Mouse (Mus musculus) spleen, adult 18-20 months (tissue): Measurements from ENCODE around the gene Tnfrsf9.
"Not testable (repeated sequence)": the region's sequence is repeated elsewhere in the genome, so short reads cannot be mapped to it uniquely, and the experiment has no call there.

Experiments used
- DNase-seq, 2 experiments: peaks; one replicate each; pipeline ENCODE4 v3.0.0; 2022; ENCODE audit warnings: mixed read lengths in 2 of 2

Tnfrsf9 gene

DNA sequence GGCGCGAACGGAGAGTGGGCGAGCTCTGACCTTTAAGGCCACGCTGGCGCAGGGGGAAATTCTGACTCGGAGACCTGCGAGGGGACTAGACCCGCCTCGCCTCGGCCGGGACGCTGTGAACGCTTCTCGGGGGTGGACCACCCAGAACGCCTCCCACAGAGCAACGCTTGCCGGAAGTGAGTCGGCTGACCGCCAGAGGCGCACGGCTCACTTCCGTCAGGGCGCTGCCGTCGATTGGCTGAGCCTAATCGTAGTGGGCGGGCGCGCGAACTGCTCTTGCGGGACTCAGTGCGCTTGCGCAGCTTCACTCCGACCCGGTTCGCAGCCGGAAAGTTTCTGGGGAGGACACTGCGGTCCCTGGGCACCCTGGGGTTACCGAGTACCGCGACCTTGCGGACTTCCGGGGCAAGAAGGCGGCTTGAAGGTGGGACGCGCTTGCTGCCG lies at the start of gene Tnfrsf9, which contains the start of gene Park7:
Gene Tnfrsf9 (plus strand): TSS at position 273 of the 444 bp plus-strand sequence.
Gene Park7 (minus strand): TSS at position 148 of the 444 bp plus-strand sequence.
- peak; percentile 93 to 94 for DNase-seq

DNA sequence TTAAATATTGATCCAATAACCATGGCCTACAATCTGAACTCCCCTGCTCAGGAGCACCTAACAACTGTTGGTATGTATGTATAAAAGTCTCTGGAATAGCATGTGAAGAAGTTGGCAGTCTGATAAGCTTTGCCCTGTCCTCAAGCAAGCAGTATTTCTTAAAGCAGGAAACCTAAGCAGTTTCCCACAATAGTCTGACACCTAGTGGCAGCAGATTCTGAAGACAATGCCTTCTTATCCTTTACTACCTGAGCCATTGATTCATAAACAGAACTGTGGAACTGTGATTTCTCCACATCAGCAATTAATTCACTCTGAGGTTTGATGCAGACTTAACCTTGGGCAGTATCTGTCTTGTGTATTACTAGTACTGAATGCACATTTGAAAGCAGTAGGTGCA lies 49.0 kb upstream of the Tnfrsf9 start:
- no peak for DNase-seq

- no peak for DNase-seq
These were observed 48.3 kb upstream of the Tnfrsf9 start for GRCm38 (mm10) chr4:150866069-150866468.

DNA sequence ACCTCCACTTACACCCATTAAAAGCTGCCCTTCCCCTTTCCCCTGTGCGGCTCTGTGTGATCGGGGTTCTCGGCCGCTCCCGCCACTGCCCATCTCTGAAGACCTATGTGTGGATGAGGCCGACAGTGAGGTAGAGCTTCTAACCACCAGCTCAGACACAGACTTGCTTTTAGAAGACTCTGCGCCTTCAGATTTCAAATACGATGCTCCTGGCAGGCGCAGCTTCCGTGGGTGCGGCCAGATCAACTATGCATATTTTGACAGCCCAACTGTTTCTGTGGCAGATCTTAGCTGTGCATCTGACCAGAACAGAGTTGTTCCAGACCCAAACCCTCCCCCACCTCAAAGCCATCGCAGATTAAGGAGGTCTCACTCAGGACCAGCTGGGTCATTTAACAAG lies 47.9 kb upstream of the Tnfrsf9 start:
- DNase-seq: no peak

- no peak for DNase-seq
These were observed 46.2 kb upstream of the Tnfrsf9 start for GRCm38 (mm10) chr4:150868161-150868560.

- DNase-seq: no peak
These were observed 45.5 kb upstream of the Tnfrsf9 start for GRCm38 (mm10) chr4:150868859-150869258.

DNA sequence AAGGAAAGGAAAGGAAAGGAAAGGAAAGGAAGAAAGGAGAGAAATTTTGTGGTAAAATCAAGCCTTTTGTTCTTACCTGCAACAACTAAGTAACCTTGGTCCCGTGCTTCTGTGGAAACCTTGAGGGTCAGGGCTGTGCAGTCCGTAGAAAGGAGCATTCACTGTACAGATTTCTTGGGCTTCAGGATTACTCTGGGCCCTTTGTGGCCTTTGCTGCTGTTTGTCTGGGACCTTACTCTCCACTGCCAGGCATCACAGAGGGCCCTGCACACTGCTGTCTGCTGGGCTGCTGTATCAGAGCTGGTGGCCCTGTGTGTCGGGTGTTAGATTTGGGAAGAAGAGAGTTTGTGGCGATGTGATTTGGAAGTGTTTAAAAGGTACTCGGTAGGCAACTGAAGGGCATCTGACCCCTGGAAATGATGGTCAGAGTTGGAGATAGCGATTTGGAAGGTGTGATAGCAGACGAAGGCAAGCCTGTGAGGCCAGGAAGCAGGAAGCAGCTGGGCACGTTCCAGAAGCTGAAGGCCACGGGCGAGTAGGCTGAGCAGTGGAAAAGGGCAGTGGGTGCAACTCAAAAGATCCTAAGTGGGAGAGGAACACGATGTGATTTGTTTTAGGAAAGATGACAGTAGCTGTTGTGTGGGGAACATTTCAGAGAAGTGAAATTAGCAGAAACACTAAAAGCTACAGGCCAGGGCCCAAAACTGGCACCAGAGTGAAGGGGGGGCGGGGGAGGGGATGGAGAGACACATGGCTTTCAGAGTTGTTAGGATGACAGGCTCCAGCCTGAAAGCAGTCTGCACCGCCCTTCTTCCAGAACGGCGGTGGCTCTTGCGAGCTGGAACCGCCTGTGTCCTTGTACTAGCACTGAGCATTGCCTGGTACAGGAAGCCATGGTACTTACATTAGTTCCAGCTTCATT lies 44.8 kb upstream of the Tnfrsf9 start:
- DNase-seq: no peak

GRCm38 (mm10) chr4:150870963-150871391 lies 43.4 kb upstream of the Tnfrsf9 start:
- DNase-seq: no peak

GRCm38 (mm10) chr4:150871392-150872138 lies 42.8 kb upstream of the Tnfrsf9 start:
- DNase-seq: no peak

- no peak for DNase-seq
These were observed 42.2 kb upstream of the Tnfrsf9 start for GRCm38 (mm10) chr4:150872139-150872651.

- DNase-seq: no peak
These were observed 41.7 kb upstream of the Tnfrsf9 start for GRCm38 (mm10) chr4:150872681-150873080.

GRCm38 (mm10) chr4:150874416-150874815 lies 39.9 kb upstream of the Tnfrsf9 start:
- DNase-seq: not testable (repeated sequence)

DNA sequence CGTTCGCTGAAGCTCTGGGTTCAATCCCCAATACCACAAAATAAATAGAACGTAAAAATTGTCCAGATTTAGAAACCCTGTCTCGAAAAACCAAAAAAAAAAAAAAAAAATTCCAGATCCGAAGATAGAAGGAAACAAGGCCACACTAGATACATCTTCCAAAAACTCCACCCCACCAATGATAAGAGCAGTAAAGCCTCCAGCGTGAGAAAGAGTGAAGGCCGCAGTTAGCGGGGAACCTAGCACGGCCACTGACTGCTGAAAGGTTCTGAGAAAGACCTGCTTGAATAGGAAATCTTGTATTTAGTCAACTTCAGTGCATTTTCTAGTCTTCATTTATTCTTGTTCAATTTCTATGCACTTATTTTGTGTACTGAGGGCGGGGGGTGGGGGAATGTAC lies 39.0 kb upstream of the Tnfrsf9 start:
- DNase-seq: no peak

DNA sequence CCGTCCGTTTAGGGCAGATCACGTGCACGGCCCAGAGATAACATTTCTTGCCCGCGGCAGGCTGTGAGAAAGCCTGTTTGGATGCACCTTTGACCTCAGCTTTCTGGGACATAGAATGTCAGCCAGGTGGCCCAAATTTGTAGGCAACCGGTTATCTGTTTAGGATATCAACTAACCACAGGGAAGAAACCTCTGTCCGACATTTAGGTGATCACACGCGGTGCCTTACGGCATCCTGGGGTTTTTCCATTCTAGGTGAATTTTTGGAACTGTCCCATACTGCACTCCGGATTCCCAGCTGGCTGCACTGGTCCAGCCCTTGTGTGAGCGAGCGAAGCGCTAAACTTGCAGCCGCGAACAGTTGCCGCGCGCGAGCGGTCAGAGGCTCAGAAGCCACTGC lies 34.7 kb upstream of the Tnfrsf9 start:
- DNase-seq: no peak

- DNase-seq: no peak
These were observed 34.0 kb upstream of the Tnfrsf9 start for GRCm38 (mm10) chr4:150880364-150880763.

- no peak for DNase-seq
These were observed 31.7 kb upstream of the Tnfrsf9 start for GRCm38 (mm10) chr4:150882632-150883031.

GRCm38 (mm10) chr4:150887903-150888302 lies 26.5 kb upstream of the Tnfrsf9 start:
- no peak for DNase-seq

DNA sequence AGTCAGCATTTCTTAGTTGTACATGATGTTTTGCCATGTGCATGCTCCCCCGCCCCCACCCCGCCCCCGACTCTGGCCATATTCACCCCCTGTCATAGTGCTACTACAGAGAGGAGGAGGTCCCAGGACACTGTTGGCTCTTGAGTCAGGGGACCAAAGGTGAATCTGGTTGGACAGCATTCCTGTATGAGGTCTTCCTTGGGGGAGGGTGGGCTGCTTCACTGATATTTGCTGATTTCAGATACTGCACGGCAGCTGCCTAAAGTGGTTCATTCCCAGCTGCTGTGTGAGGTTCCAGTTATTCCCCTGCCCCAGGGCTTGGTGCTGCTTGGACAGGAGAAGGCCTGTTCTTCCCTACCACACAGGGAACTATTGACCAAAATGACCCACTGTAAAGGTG lies 25.9 kb upstream of the Tnfrsf9 start:
- no peak for DNase-seq

- DNase-seq: no peak
These were observed 24.9 kb upstream of the Tnfrsf9 start for GRCm38 (mm10) chr4:150889273-150889954.

- no peak for DNase-seq
These were observed 24.4 kb upstream of the Tnfrsf9 start for GRCm38 (mm10) chr4:150889955-150890315.

DNA sequence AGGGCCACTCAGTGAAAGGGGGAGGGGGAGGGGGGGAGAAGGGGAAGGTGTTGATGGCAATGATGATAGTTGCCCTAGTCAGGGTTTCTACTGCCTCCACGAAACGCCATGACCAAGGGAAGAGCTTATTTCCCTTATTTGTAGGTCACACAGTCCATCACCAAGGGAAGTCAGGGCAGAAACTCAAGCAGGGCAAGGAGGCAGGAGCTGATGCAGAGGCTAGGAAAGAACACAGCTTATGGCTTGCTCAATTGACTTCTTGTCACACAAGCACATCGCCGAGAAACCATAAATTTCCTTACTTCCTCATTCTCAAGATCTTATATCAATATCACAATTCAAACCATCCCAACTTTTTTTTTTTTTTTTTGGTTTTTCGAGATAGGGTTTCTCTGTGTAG lies 23.1 kb upstream of the Tnfrsf9 start:
- DNase-seq: no peak

DNA sequence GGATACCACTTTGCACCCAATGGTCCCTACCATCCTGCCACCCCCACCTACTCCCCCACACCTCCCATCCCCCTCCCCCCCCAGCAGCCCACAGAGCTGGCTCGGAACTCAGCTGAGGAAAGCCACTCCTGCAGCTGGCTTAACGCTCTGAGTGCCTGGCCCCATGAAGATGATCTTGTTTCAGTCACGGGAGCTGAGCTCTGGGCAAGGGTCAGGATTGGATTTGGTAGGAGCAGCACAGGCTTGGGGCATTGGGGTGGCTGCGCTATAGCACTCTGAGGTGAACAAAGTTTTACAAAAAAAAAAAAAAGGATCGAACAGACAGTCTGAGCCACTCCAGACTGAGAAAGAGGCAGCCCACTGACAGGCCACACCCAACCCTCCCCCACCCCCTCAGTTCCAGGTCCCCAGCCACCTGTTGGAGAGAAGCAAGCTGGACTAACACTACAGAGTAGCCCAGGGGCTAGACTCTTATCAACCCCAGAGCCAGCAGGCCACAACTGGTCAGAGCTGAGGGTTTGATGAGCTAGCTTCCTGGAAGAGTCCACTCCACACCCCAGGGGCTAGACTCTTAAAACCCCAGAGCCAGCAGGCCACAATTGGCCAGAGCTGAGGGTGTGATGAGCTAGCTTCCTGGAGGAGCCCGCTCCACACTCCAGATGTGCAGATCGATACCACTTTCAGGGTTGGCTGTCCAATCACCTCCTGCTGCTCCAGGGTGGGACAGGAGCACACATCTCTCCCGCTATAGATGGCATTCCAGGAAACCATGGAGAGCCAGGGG lies 19.5 kb upstream of the Tnfrsf9 start:
- no peak for DNase-seq
